Mouse (Mus musculus): ENCODE data around the gene Nhsl1. TPM values are rescaled to one million over a fixed set of nuclear protein-coding genes. Genes with fewer than 3 reads are reported as not detected.

Nhsl1 gene
- 10 to 100 TPM; 69.3 to 72.7 TPM for total RNA-seq (2021)
- long read RNA-seq, experiment 1, partial matches to known transcripts, result 46 of 47 reads
- long read RNA-seq, experiment 1, other reads (novel, unspliced or antisense), result 1 of 47 reads
- long read RNA-seq, experiment 2, partial matches to known transcripts, result 42 of 51 reads
- long read RNA-seq, experiment 2, other reads (novel, unspliced or antisense), result 9 of 51 reads

DNA sequence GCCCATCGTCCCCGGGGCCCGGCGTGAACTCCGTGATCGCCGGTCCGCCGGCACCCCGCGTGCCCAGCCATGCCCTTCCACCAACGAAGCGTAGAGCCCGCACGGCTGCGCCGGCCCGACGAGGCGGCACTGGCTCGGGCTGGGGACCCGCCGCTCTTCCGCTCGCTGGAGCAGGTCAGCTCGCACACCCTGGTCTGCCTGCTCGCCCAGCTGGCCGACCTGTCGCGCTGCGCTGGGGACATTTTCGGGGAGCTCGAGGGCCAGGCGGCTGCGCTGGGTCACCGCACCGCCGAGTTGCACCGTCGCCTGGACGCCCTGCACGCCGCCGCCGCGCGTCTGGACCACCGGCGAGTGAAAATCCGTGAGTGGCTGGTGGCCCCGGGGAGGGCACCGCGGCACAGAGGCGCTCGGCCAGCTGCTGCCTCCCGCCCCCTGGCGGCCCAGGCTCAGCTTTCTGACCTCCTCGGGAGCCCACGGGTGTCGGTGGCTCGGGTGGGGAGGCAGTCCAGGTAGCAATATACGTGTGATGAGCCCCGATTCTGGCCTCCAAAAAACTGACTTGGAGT is at the start of gene Nhsl1:
Nhsl1 (plus strand) TSS at position 70 of the 566 bp plus-strand sequence.
- peak; percentile 24 to 37 for DNase-seq (ENCODE audit: low spot score in 2 of 2)

GRCm38 (mm10) chr10:18276090-18276734 is 42.6 kb upstream of the Nhsl1 start:
- no peak for DNase-seq (ENCODE audit: low spot score in 2 of 2)

GRCm38 (mm10) chr10:18283991-18284390 is 34.8 kb upstream of the Nhsl1 start:
- no peak for DNase-seq (ENCODE audit: low spot score in 2 of 2)

DNA sequence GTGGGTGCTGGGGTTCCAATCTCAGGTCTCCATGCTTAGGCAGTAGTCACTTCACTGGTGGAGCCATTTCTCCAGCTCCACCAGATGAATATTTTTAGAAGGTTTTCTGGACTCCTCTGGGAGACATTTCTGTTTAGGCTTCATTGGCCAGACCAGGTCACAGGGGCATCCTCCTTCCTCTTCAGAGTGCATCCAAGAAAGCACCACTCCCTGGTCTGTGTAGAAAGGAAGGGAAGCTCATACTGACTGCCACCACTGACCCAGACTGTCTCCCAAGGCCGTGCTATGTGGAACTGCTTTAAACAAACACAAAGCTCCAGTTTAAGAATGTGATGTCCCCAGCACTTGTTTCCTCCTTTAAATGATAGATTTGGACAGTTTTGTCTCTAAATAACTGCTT is 29.3 kb upstream of the Nhsl1 start:
- no peak for DNase-seq (ENCODE audit: low spot score in 2 of 2)

DNA sequence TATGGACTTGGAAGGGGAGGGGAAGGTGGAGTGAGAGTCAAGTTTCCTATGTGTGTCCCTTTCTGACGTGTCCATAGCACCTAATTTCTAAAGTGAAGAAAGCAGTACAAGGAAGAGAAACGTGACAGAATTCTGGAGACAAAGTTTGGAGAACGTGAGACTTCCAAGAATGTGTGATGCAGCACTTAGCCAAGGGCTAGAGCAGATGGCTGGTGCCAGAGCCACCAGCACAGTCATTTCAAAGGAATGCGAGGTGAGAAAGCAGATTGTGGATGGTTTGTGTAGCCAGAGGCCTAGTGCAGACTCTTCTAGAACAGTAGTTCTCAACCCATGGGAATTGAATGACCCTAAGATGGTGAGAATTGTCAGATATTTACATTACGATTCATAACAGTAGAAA is 13.7 kb upstream of the Nhsl1 start:
- DNase-seq (ENCODE audit: low spot score in 2 of 2), result no peak

DNA sequence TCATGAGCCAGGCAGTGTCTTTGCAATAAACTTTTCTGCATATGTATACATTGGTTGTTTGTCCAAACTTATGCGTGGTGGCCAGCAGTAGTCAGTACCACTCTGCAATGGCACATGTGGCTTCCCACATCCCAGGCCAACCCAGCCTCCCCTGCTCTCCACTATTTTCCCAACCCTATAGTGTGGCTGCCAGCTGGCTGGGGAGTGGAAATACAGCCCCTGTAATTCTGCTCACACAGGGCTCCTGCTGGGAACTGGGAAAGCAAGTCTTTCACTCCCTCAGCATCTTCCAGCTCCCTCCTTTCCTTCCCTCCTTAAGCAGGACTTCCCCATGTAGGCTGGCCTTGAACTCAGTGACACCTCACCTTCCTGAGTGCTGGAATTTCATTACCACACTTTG is 3.7 kb upstream of the Nhsl1 start:
- peak in 1 of 2 experiments; percentile 40 for DNase-seq (ENCODE audit: low spot score in 2 of 2)

GRCm38 (mm10) chr10:18317521-18317920 is 1.3 kb upstream of the Nhsl1 start:
- no peak for DNase-seq (ENCODE audit: low spot score in 2 of 2)

- DNase-seq (ENCODE audit: low spot score in 2 of 2), result peak; percentile 23 to 39
Measured at GRCm38 (mm10) chr10:18317961-18318915, 547 bp upstream of the Nhsl1 start.

GRCm38 (mm10) chr10:18319691-18320090 is 906 bp downstream of the Nhsl1 start:
- DNase-seq (ENCODE audit: low spot score in 2 of 2), result no peak

DNA sequence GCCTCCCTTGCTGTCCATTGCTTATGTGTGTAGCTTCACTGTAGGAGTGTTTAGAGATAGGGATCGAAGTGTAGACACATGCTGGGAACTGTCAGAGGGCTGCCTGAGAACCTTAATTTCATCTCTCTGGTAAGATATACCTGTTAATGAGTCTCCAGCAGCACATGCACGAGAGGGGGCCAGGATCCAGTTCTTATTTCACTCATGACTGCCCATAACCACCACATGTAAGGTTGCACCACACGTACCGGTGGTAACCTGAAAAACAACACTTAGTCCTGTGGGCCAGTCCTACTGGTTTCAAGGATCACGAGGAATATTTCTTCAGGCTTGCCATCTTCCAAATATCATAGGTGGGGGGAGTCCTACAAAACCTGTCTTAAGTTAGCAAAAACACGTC is 3.1 kb downstream of the Nhsl1 start:
- DNase-seq (ENCODE audit: low spot score in 2 of 2), result no peak

GRCm38 (mm10) chr10:18323701-18324100 is 4.9 kb downstream of the Nhsl1 start:
- no peak for DNase-seq (ENCODE audit: low spot score in 2 of 2)

GRCm38 (mm10) chr10:18328331-18328908 is 9.6 kb downstream of the Nhsl1 start:
- DNase-seq (ENCODE audit: low spot score in 2 of 2), result no peak

DNA sequence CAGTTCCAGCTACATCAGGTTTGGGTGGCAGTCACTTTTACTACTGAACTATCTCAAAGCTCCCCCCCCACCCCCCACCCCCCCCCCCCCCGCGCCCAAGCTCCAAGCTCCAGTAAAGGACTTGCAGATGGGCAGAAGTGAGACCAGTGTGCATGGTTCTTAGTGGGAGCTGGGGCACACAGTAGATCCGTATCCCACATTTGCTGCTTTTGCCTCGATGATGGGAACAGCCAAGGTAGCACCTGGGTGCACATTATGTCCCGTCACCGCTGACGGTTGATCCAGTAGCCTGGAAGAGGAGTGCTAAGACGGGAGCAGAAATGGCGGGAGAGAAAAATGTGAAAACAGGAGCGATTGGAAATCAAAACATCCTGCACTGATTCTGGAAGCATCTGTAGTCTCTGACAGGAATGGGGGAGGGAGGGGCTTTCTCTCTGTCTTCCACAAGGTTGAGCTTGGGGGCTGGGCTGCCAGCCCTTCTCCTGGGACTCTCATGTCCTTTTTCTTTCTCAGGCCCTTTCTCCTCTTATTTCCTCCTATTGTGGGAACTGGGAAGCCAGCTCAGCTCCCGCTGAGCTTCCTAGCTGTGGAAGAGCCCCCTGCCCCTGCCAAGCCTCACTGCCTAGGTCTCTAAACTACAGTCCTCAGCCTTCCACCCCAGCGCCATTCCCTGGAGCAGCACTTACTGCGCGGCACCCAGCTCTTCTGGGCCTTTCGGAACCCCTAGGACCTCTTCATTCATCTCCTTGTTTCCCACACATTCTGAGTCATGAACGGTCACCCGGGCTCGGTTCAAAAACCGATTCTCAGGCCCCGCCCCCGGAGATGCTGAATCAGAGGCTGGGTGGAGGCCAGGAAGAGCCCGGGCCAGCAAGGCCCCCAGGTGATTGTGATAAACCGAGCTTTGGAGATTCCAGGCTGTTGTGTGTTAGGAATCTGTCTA is 10.6 kb downstream of the Nhsl1 start:
- DNase-seq (ENCODE audit: low spot score in 2 of 2), result peak; percentile 23 to 27

- no peak for DNase-seq (ENCODE audit: low spot score in 2 of 2)
Measured at GRCm38 (mm10) chr10:18330445-18330844, 11.7 kb downstream of the Nhsl1 start.

- DNase-seq (ENCODE audit: low spot score in 2 of 2), result no peak
Measured at GRCm38 (mm10) chr10:18333575-18333974, 14.8 kb downstream of the Nhsl1 start.

DNA sequence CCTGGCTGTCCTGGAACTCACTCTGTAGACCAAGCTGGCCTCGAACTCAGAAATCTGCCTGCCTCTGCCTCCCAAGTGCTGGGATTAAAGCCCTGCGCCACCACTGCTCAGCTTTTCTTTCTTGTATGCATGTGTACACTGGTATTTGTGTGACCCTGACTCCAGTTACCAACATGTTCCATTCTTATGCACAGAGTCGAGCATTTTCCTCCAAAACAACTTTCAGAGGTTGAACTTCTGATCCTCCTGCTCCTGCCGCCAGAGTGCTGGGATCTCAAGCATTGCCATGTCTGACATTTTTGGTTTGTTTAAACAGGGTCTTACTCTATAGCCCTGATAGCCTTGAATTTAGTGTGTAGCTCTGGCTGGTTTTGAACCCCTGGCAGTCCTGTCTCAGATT is 15.4 kb downstream of the Nhsl1 start:
- no peak for DNase-seq (ENCODE audit: low spot score in 2 of 2)

DNA sequence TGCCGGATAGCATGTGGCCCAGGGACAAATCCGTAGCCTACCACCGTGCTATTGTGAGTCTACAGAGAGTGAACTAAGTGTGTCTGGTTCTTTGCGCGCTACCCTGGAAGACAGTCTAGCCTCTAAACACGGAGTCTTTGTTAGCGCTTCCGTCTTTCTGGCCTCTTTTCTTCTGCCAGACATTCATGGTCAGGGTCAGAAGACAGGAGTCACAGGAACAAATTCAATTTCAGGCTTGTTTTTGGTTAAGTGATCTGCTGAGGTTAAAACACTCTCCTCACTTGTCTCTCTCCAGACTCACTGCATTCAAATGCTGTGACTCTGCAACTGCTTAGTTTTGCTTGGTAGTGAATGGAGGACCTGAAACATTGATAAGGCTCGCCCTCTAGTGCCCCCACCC is 15.9 kb downstream of the Nhsl1 start:
- DNase-seq (ENCODE audit: low spot score in 2 of 2), result no peak

DNA sequence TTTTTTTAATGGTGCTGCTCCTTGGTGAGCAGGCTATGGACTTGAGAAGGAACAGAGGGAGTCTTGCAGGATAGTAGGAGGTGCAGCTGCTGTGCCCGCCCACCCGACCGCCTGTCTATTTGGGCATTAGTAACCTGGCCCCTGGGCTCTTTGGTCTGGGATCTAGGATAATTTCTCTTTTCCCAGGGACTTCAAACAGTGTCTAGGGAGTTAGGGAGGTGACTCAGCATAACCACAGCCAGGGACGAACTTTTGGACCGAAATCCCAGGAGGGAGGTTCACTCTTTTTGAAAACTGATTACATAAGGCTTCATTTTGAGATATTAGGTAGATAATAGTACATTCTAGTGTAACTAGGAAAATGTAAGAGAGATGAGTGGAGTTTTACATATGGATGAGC is 18.9 kb downstream of the Nhsl1 start:
- DNase-seq (ENCODE audit: low spot score in 2 of 2), result no peak

DNA sequence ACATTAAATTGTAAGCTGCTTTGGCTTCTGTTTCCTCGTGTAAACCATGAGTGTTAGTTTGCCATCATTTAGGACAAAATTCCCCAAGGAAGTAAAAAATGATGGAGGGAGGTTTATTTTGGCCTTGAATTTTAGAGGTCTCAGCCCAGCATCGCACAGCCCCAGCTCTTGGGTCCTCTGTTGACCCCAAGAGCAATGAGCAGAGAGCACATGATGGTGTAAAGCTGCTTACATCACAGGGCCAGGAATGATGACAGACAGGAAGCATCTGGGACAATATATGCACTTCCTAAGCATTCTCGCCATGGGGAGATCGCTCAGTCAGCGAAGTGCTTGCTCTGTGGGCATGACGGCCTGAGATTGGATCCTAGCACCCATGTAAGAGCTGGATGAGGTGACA is 20.6 kb downstream of the Nhsl1 start:
- DNase-seq (ENCODE audit: low spot score in 2 of 2), result no peak

DNA sequence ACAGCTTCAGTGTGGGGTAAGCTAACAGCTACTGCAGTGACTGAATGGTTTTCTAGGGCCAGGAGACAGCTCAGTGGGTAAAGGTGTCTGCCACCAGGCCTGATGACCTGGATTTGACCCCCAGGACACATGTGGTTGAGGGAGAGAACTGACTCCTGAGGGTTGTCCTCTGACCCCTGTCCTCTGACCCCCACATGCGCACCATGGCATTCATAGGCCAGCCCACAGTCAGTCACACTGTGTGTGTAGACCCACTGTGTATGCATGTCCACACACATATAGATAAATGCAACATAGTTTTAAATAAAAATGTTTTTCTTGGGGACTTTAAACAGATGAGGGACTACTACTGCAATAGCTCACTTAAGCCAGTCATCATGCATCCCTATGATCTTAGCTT is 22.1 kb downstream of the Nhsl1 start:
- no peak for DNase-seq (ENCODE audit: low spot score in 2 of 2)

Measured in layer of hippocampus, postnatal 14 days (tissue).